Mouse (Mus musculus) liver, adult 2 months (tissue): ENCODE results near the gene Zfp777.

Experiments
- CTCF ChIP-seq: fragments of 200-500 bp; IDR thresholded peaks from 2 replicates; pipeline ENCODE4 v1.5.1; 2011; ENCODE audit warnings: low read depth, low read length, control low read depth
- POLR2A ChIP-seq: fragments of 200-500 bp; IDR thresholded peaks from 2 replicates; pipeline ENCODE4 v1.6.1; 2011; ENCODE audit warnings: low read length, control low read depth; ENCODE audit not compliant: insufficient read depth; ENCODE audit errors: extremely low read depth

DNA sequence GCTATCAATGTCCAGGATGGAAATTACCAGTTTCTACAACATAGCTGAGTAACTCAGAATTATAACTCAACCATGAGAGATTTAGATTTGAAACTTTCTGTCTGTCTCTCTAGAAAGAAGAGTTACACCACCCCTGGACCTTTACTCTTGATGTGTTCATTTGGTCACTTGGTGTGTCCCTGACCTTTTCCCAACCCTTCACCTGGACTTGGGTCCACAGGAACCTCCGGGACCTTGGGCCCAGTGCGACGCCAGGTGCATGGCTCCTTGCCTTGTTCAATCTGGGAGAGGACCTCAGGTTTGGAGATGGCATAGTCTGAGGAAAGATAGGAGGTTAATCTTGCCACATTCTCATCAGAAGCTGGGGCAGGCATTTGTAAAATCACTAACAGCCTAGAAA is 33.2 kb upstream of the Zfp777 start:
- TF ChIP-seq CTCF = no peak
- TF ChIP-seq POLR2A = no peak
